Mouse (Mus musculus): ENCODE data around the gene Ubxn2a. TPM values are rescaled to one million over a fixed set of nuclear protein-coding genes. Genes with fewer than 3 reads are reported as not detected.
A peak's percentile ranks its signal among the peaks of the same experiment; 100 is the strongest.
"Not testable (repeated sequence)": the region's sequence is repeated elsewhere in the genome, so short reads cannot be mapped to it uniquely, and the experiment has no call there.

Gene Ubxn2a
- polyA plus RNA-seq, 1 experiment = 14.4 TPM

DNA sequence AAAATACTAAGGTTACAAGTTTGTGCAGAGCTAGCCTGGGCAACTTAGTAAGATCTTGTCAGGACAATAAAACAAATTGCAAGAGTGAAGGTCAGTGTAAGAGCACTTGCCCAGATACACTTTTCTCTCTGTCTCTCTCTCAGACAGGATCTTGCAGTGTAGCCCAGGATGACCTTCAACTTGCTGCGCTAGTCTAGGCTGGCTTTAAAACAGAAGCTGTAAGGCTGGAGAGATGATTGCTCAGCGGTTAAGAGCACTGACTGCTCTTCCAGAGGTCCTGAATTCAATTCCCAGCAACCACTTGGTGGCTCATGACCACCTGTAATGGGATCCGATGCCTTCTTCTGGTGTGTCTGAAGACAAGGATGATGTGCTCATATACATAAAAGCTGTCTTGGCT, 7.4 kb upstream of the Ubxn2a start:
- no peak for TF ChIP-seq POLR2A (IDR thresholded peaks at IDR 0.05; ENCODE audit: borderline replicate concordance, control insufficient read depth, low read depth, low read length)
- no peak for TF ChIP-seq CTCF (IDR thresholded peaks at IDR 0.05; ENCODE audit: control insufficient read depth, insufficient read depth, low read length)
- 89% methylated on average over 3 of the region's 3 CpGs for WGBS
- Histone ChIP-seq H3K27ac (ENCODE audit: control insufficient read depth, insufficient read depth, low read depth, low read length, poor library complexity) (no peak overlapping the region), H3K4me3 (replicated peaks; ENCODE audit: control insufficient read depth, low read depth, low read length) (no peak overlapping the region), H3K4me1 (ENCODE audit: control insufficient read depth, insufficient read depth, low read length) (no peaks in the 10 kb centered on the region)

DNA sequence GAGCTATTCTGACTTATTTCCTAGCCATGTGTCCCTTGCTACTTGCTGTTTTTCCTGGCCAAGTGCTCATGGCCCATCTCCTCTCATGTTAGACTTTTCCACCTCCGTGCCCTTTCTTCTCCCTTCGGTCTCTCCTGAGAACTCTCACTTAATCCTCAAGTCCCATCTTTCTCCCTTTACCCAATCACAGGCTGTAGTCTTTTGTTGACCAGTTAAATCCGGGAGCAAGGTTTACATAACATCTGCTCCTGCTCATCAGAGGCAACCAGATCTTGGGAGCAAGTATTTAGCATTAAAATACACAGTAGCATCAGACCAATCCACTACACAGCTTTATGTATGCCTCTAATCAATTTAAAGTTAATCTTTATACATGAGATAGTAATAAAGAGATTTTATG, 6.9 kb upstream of the Ubxn2a start:
- Histone ChIP-seq H3K4me3 (replicated peaks; ENCODE audit: control insufficient read depth, low read depth, low read length) (no peak overlapping the region), H3K27ac (ENCODE audit: control insufficient read depth, insufficient read depth, low read depth, low read length, poor library complexity) (no peak overlapping the region), H3K4me1 (ENCODE audit: control insufficient read depth, insufficient read depth, low read length) (no peaks in the 10 kb centered on the region)
- 82% methylated on average over 3 of the region's 3 CpGs for WGBS
- TF ChIP-seq CTCF (IDR thresholded peaks at IDR 0.05; ENCODE audit: control insufficient read depth, insufficient read depth, low read length) = no peak
- TF ChIP-seq POLR2A (IDR thresholded peaks at IDR 0.05; ENCODE audit: borderline replicate concordance, control insufficient read depth, low read depth, low read length) = no peak

DNA sequence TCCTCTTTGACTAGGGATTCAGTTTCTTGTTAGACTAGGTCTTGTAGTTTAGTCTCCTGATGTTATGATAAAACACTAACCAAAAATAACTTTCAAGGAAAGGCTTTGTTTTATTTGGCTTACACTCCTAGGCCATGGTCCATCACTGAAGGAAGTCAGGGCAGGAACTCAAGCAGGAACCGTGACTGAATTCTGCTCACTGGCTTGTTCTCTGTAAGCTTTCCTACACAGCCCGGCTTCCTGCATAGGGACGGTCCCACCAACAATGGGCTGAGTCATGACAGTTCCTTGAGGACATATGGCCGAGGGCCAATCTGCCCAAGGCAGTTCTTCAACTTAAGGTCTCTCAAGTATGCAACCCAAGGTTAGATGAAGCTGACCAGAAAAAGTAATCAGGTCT, 4.2 kb upstream of the Ubxn2a start:
- WGBS = 66% methylated on average over 4 of the region's 4 CpGs
- TF ChIP-seq POLR2A (IDR thresholded peaks at IDR 0.05; ENCODE audit: borderline replicate concordance, control insufficient read depth, low read depth, low read length) (no peak), CTCF (IDR thresholded peaks at IDR 0.05; ENCODE audit: control insufficient read depth, insufficient read depth, low read length) (no peak)
- Histone ChIP-seq H3K27ac (ENCODE audit: control insufficient read depth, insufficient read depth, low read depth, low read length, poor library complexity) (no peak overlapping the region), H3K4me1 (ENCODE audit: control insufficient read depth, insufficient read depth, low read length) (no peaks in the 10 kb centered on the region), H3K4me3 (replicated peaks; ENCODE audit: control insufficient read depth, low read depth, low read length) (no peak overlapping the region)

DNA sequence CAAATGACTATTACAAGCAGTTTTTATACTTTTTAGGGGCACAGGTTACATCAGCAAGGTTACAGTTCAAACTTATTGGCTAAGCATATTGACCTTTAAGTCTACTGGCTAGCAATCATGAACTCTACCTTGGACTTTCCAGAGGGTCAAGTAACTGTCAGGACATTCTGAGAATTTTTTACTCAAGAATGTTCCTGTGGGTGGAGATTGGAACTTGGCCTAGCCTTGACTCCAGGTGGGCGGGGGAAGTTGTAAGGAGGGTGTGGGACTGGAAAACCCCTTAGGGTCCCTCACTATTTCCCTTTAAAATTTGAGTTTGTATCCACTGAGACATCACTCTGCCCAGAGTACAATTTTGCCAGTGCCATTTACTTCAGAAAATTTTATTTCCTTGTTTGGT, 3.0 kb upstream of the Ubxn2a start:
- WGBS = 76% methylated on average over 1 of the region's 1 CpGs
- H3K27ac ChIP-seq (ENCODE audit: control insufficient read depth, insufficient read depth, low read depth, low read length, poor library complexity); H3K4me1 ChIP-seq (ENCODE audit: control insufficient read depth, insufficient read depth, low read length); H3K4me3 ChIP-seq (replicated peaks; ENCODE audit: control insufficient read depth, low read depth, low read length): not testable (repeated sequence)

DNA sequence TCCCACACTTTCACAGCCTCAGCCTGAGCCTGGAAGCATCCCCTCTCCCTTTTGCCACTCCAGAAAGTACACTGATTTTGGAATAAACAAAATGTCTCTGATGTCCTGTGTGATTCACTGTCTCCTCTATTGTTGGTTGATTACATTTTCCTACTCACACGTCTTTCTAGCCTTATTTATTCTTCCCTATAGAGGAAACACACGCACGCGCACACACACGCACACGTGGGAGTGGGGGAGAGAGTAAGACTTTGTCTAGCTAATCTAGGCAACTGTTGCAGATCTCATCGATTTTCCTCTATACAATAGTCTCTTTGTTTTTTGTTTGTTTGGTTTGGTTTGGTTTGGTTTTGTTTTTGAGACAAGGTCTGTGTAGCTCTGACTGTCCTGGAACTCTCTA, 886 bp upstream of the Ubxn2a start:
- Histone ChIP-seq H3K4me3 (replicated peaks; ENCODE audit: control insufficient read depth, low read depth, low read length) (no peak overlapping the region), H3K27ac (ENCODE audit: control insufficient read depth, insufficient read depth, low read depth, low read length, poor library complexity) (no peak overlapping the region), H3K4me1 (ENCODE audit: control insufficient read depth, insufficient read depth, low read length) (no peaks in the 10 kb centered on the region; the same call in 1 of the 2 replicates)
- TF ChIP-seq POLR2A (IDR thresholded peaks at IDR 0.05; ENCODE audit: borderline replicate concordance, control insufficient read depth, low read depth, low read length) = no peak
- TF ChIP-seq CTCF (IDR thresholded peaks at IDR 0.05; ENCODE audit: control insufficient read depth, insufficient read depth, low read length) = no peak
- 77% methylated on average over 7 of the region's 7 CpGs for WGBS

DNA sequence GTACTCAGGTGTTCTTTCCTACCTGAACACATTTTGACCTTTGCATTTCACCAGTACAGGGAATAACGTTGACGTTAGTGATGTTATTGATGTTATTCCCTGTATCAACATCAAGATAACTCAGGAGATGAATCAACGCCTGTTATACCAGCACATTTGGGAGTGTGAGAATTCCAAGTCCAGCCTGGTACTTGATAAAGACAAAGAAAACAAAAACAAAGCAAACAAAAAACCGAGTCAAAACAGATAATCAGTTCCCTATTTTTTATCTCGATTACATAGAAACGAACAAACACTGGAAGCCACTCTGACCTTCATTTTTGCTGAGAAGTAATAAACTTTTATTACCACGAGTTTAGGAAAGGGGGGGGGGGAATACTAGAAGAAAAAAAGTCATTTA, 1.0 kb downstream of the Ubxn2a start:
- H3K27ac ChIP-seq (ENCODE audit: control insufficient read depth, insufficient read depth, low read depth, low read length, poor library complexity) = no peak overlapping the region

DNA sequence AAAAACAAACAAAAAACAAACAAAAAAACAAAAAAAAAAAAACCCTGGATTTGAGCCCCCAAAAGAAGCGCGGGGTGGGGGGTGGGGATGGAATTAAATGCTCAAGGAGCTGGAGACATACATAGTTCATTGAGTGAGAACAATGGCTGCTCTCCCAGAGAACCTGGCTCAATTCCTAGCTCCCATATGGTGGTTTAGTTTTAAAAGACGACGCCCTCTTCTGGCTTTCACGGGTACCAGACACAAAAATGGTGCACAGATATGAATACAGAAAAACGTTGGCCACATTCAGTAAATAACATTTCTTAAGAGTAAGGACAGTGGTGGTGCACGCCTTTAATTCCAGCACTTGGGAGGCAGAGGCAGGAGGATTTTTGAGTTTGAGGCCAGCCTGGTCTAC, 1.6 kb downstream of the Ubxn2a start:
- TF ChIP-seq POLR2A (IDR thresholded peaks at IDR 0.05; ENCODE audit: borderline replicate concordance, control insufficient read depth, low read depth, low read length) = no peak
- no peak for TF ChIP-seq CTCF (IDR thresholded peaks at IDR 0.05; ENCODE audit: control insufficient read depth, insufficient read depth, low read length)
- 67% methylated on average over 7 of the region's 7 CpGs for WGBS
- Histone ChIP-seq H3K4me1 (ENCODE audit: control insufficient read depth, insufficient read depth, low read length) (no peaks in the 10 kb centered on the region; the same call in 1 of the 2 replicates), H3K27ac (ENCODE audit: control insufficient read depth, insufficient read depth, low read depth, low read length, poor library complexity) (no peak overlapping the region), H3K4me3 (replicated peaks; ENCODE audit: control insufficient read depth, low read depth, low read length) (peak overlapping the region; percentile 39)

More for the DNA sequence above, 1.0 kb downstream of the Ubxn2a start:
- WGBS = 29% methylated on average over 7 of the region's 7 CpGs
- Histone ChIP-seq H3K4me3 (replicated peaks; ENCODE audit: control insufficient read depth, low read depth, low read length) (peak overlapping the region; percentile 40), H3K4me1 (ENCODE audit: control insufficient read depth, insufficient read depth, low read length) (no peaks in the 10 kb centered on the region; the same call in 1 of the 2 replicates)
- no peak for TF ChIP-seq CTCF (IDR thresholded peaks at IDR 0.05; ENCODE audit: control insufficient read depth, insufficient read depth, low read length)
- TF ChIP-seq POLR2A (IDR thresholded peaks at IDR 0.05; ENCODE audit: borderline replicate concordance, control insufficient read depth, low read depth, low read length) = no peak

DNA sequence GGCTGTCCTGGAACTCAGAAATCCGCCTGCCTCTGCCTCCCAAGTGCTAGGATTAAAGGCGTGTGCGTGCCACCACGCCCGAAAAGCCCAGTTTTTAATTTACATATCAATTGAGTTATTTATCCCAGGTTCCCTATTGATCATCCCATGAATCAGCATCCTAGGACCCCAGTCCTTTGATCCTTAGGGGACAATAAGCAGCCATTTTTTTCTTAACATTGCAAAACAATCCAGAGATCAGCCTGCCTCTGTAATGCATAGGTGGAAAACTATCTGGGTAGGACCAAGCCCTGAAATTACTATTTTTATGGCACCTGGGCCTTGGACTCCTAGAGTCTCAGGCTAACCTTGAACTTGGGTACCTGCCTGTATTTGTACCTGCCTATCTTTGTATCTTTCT, 9.5 kb downstream of the Ubxn2a start:
- H3K4me3 ChIP-seq (replicated peaks; ENCODE audit: control insufficient read depth, low read depth, low read length) = no peak overlapping the region
- TF ChIP-seq CTCF (IDR thresholded peaks at IDR 0.05; ENCODE audit: control insufficient read depth, insufficient read depth, low read length) = no peak
- TF ChIP-seq POLR2A (IDR thresholded peaks at IDR 0.05; ENCODE audit: borderline replicate concordance, control insufficient read depth, low read depth, low read length) = no peak
- H3K27ac ChIP-seq (ENCODE audit: control insufficient read depth, insufficient read depth, low read depth, low read length, poor library complexity) = no peak overlapping the region
- 90% methylated on average over 5 of the region's 5 CpGs for whole genome bisulfite sequencing
- no peaks in the 10 kb centered on the region for H3K4me1 ChIP-seq (ENCODE audit: control insufficient read depth, insufficient read depth, low read length)

DNA sequence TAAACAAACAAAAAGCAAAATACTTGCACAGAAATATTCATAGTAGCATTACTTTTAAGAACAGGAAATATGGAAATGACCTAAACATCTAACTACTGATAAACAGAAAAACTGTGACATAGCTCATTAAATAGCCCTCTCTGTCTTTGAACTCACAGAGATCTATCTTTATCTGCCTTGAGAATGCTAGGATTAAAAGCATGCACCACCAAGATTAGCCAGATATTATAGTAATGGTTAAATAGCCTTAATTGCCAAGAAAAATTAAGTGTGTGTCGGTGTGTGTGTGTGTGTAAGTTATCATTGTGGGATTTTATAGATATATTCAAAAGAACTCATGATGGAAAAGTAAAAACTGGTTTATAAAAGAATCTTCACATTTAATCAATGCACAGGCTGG, 17.6 kb downstream of the Ubxn2a start:
- TF ChIP-seq CTCF (IDR thresholded peaks at IDR 0.05; ENCODE audit: control insufficient read depth, insufficient read depth, low read length) (no peak), POLR2A (IDR thresholded peaks at IDR 0.05; ENCODE audit: borderline replicate concordance, control insufficient read depth, low read depth, low read length) (no peak)
- Histone ChIP-seq H3K27ac (ENCODE audit: control insufficient read depth, insufficient read depth, low read depth, low read length, poor library complexity) (no peak overlapping the region), H3K4me3 (replicated peaks; ENCODE audit: control insufficient read depth, low read depth, low read length) (no peak overlapping the region), H3K4me1 (ENCODE audit: control insufficient read depth, insufficient read depth, low read length) (no peaks in the 10 kb centered on the region)
- WGBS = 57% methylated on average over 1 of the region's 1 CpGs

Data from bone marrow, adult 2 months (tissue).